Mouse (Mus musculus) forebrain, embryonic 13.5 days (tissue): ENCODE results near the gene Trdn. TPM values are rescaled to one million over a fixed set of nuclear protein-coding genes. Genes with fewer than 3 reads are reported as not detected.

Experiments
- polyA plus RNA-seq: library from polyadenylated mRNA; unstranded; fragments of >200 nt; fragmentation: Nextera tagmentation; extraction: Ambion mirVana; gene quantifications from 2 replicates; pipeline ENCODE4 v1.2.1, GENCODE M21; 2015

The Trdn gene
- polyA plus RNA-seq, 1 experiment from 2014 or later = 0.21 TPM

Other genes with a start within 250 kb of the Trdn start
- gene Nkain2, start 190.1 kb upstream of the Trdn start, polyA plus RNA-seq = 7.1 and 8.2 TPM in 2 replicates